ENCODE assay signal across 11 mouse cellular contexts in the genomic region with DNA sequence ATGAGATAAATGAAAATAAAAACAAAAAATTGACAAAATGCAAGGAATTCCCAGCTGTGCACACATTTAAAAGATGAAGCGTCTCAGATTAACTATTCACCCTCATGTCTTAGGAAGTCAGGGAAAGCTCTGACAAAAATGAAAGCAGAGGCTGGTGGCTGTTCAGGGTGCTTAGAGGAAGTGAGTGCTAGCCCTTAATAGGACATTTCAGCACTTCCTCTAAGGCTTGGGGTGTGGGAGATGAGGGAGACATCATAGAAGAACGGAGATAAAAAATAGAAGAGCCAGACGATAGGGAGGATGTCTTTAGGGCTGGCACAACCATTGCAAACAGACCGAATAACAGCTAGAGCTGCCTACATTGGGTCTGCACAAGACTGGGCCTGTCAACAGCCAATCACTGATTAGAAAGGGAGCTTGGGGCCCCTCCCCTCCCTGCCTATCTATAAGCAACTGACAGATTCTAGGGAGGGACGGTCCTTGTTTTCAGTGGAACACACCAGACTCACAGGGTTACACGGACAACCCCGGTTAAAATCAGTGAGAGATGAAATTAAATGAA. TPM values are rescaled to one million over a fixed set of nuclear protein-coding genes. Genes with fewer than 3 reads are reported as not detected.
DNase-seq lines count a peak whose midpoint lies in the region; ATAC-seq and TF ChIP-seq lines count a peak whose summit lies in the region.
"Had no signal": no experiment of that assay in that cellular context is flagged by ENCODE, and none has a peak within 500 bp of the region (broad histone marks: within the 10 kb centered on the region; RNA-seq: fewer than 3 reads in every experiment).

No protein-coding gene starts in this region.

- TF ChIP-seq EP300 in heart, adult 2 months (IDR thresholded peaks at IDR 0.05; ENCODE audit: insufficient read depth, low read depth, low read length), result no peak

- no peaks in the 10 kb centered on the region for H3K79me2 ChIP-seq in heart, adult 2 months (replicated peaks; ENCODE audit: control insufficient read depth, insufficient read depth, low read length)

- no peak overlapping the region for H3K27ac ChIP-seq in heart, embryonic 15.5 days
- H3K27ac ChIP-seq in heart, adult 2 months, result no peak overlapping the region
- H3K27ac ChIP-seq in midbrain, embryonic 15.5 days, result no peak overlapping the region
- H3K27ac ChIP-seq in midbrain, embryonic 16.5 days (ENCODE audit: low read length), result no peak overlapping the region
- H3K27ac ChIP-seq in forebrain, embryonic 15.5 days (replicated peaks), result no peak overlapping the region
- H3K27ac ChIP-seq in neural tube, embryonic 14.5 days (ENCODE audit: low read depth, low read length), result no peak overlapping the region

- peaks cover 4% of the 10 kb centered on the region for H3K4me1 ChIP-seq in heart, embryonic 15.5 days (replicated peaks)
- H3K4me1 ChIP-seq in heart, adult 2 months (ENCODE audit: control insufficient read depth, insufficient read depth, low read length), result no peaks in the 10 kb centered on the region
- no peaks in the 10 kb centered on the region for H3K4me1 ChIP-seq in midbrain, embryonic 15.5 days
- no peaks in the 10 kb centered on the region for H3K4me1 ChIP-seq in midbrain, embryonic 16.5 days (ENCODE audit: control insufficient read depth, insufficient read depth, low read length)
- no peaks in the 10 kb centered on the region for H3K4me1 ChIP-seq in forebrain, embryonic 15.5 days
- H3K4me1 ChIP-seq in neural tube, embryonic 14.5 days (ENCODE audit: control insufficient read depth, insufficient read depth, low read length), result no peaks in the 10 kb centered on the region

- peak overlapping the region; percentile 21 for H3K4me3 ChIP-seq in heart, embryonic 15.5 days
- H3K4me3 ChIP-seq in heart, adult 2 months, result no peak overlapping the region
- H3K4me3 ChIP-seq in midbrain, embryonic 15.5 days, result no peak overlapping the region
- no peak overlapping the region for H3K4me3 ChIP-seq in midbrain, embryonic 16.5 days (ENCODE audit: low read depth, low read length)
- no peak overlapping the region for H3K4me3 ChIP-seq in forebrain, embryonic 15.5 days
- H3K4me3 ChIP-seq in neural tube, embryonic 14.5 days (ENCODE audit: low read depth, low read length), result no peak overlapping the region

- H3K4me2 ChIP-seq in heart, embryonic 15.5 days, result peak overlapping the region; percentile 48
- peak overlapping the region; percentile 13; the same call in 1 of the 2 replicates for H3K4me2 ChIP-seq in midbrain, embryonic 15.5 days
- no peak overlapping the region for H3K4me2 ChIP-seq in midbrain, embryonic 16.5 days (ENCODE audit: low read length)
- no peak overlapping the region for H3K4me2 ChIP-seq in forebrain, embryonic 15.5 days (replicated peaks)
- no peak overlapping the region for H3K4me2 ChIP-seq in neural tube, embryonic 14.5 days (ENCODE audit: low read depth, low read length)

- H3K27me3 ChIP-seq in heart, embryonic 15.5 days, result no peaks in the 10 kb centered on the region
- H3K27me3 ChIP-seq in heart, adult 2 months (ENCODE audit: control insufficient read depth, insufficient read depth, low read length), result no peaks in the 10 kb centered on the region
- H3K27me3 ChIP-seq in midbrain, embryonic 15.5 days (replicated peaks), result no peaks in the 10 kb centered on the region
- H3K27me3 ChIP-seq in midbrain, embryonic 16.5 days (ENCODE audit: control insufficient read depth, insufficient read depth, low read depth, low read length), result no peaks in the 10 kb centered on the region
- H3K27me3 ChIP-seq in forebrain, embryonic 15.5 days, result no peaks in the 10 kb centered on the region
- H3K27me3 ChIP-seq in neural tube, embryonic 14.5 days (ENCODE audit: control insufficient read depth, insufficient read depth, low read length), result no peaks in the 10 kb centered on the region

- no peak for TF ChIP-seq POLR2A in heart, adult 2 months (IDR thresholded peaks at IDR 0.05; ENCODE audit: insufficient read depth, low read depth, low read length)

- no peak overlapping the region for H3K9ac ChIP-seq in heart, embryonic 15.5 days
- H3K9ac ChIP-seq in heart, adult 2 months (ENCODE audit: low read depth, low read length), result no peak overlapping the region
- H3K9ac ChIP-seq in midbrain, embryonic 15.5 days, result no peak overlapping the region
- H3K9ac ChIP-seq in midbrain, embryonic 16.5 days (ENCODE audit: low read depth, low read length), result no peak overlapping the region
- no peak overlapping the region for H3K9ac ChIP-seq in forebrain, embryonic 15.5 days (replicated peaks)
- H3K9ac ChIP-seq in neural tube, embryonic 14.5 days (replicated peaks; ENCODE audit: low read depth, low read length), result no peak overlapping the region

- ATAC-seq in heart, embryonic 15.5 days (replicated peaks; ENCODE audit: insufficient number of reproducible peaks, insufficient read depth, low FRiP score, low read depth), result no peak
- ATAC-seq in midbrain, embryonic 15.5 days (replicated peaks), result peak; percentile 63; the same call in 1 of the 2 replicates
- no peak for ATAC-seq in midbrain, embryonic 16.5 days
- peak; percentile 46; the same call in 1 of the 2 replicates for ATAC-seq in forebrain, embryonic 15.5 days (replicated peaks)
- peak; percentile 86 for ATAC-seq in neural tube, embryonic 14.5 days (ENCODE audit: low read depth)

- H3K9me3 ChIP-seq in heart, embryonic 15.5 days (replicated peaks), result no peaks in the 10 kb centered on the region
- no peaks in the 10 kb centered on the region for H3K9me3 ChIP-seq in midbrain, embryonic 15.5 days
- no peaks in the 10 kb centered on the region for H3K9me3 ChIP-seq in midbrain, embryonic 16.5 days (replicated peaks; ENCODE audit: control insufficient read depth, low read length, poor library complexity, severe bottlenecking)
- no peaks in the 10 kb centered on the region for H3K9me3 ChIP-seq in forebrain, embryonic 15.5 days
- H3K9me3 ChIP-seq in neural tube, embryonic 14.5 days (ENCODE audit: control insufficient read depth, low read length), result no peaks in the 10 kb centered on the region

- no peak for TF ChIP-seq CTCF in heart, adult 2 months (IDR thresholded peaks at IDR 0.05)

- 24% methylated on average over 7 of the region's 7 CpGs for WGBS in heart, embryonic 15.5 days
- 24% methylated on average over 7 of the region's 7 CpGs for WGBS in heart, adult 2 months
- 60% methylated on average over 7 of the region's 7 CpGs for whole genome bisulfite sequencing in midbrain, embryonic 15.5 days
- WGBS in midbrain, embryonic 16.5 days, result 54% methylated on average over 7 of the region's 7 CpGs
- WGBS in forebrain, embryonic 15.5 days, result 69% methylated on average over 7 of the region's 7 CpGs
- WGBS in neural tube, embryonic 14.5 days, result 63% methylated on average over 7 of the region's 7 CpGs

- intact Hi-C loops in heart, adult 2 months (cut with DNase I), result loop anchor here (5.0 kb wide), 1 partner anchor 194 kb away; no protein-coding TSS in a partner anchor

- H3K36me3 ChIP-seq in heart, embryonic 15.5 days, result no peaks in the 10 kb centered on the region
- no peaks in the 10 kb centered on the region for H3K36me3 ChIP-seq in heart, adult 2 months (ENCODE audit: control insufficient read depth, insufficient read depth, low read length)
- no peaks in the 10 kb centered on the region for H3K36me3 ChIP-seq in midbrain, embryonic 15.5 days (replicated peaks)
- H3K36me3 ChIP-seq in midbrain, embryonic 16.5 days (ENCODE audit: control insufficient read depth, insufficient read depth, low read length), result no peaks in the 10 kb centered on the region
- no peaks in the 10 kb centered on the region for H3K36me3 ChIP-seq in forebrain, embryonic 15.5 days
- H3K36me3 ChIP-seq in neural tube, embryonic 14.5 days (ENCODE audit: control insufficient read depth, insufficient read depth, low read length), result no peaks in the 10 kb centered on the region

- no peak for DNase-seq in heart, adult 2 months
- DNase-seq in adrenal gland, postnatal 10 days, result no peak
- DNase-seq: embryo, embryonic 11 days; spleen, adult 18-20 months had no signal

RNA-seq across cellular contexts. Expression of gene Glb1l2, which starts 22.8 kb away (rescaled TPM):
- 1.2 and 1.8 TPM in 2 replicates for polyA plus RNA-seq in heart, embryonic 15.5 days (2015; fragmentation: Nextera tagmentation; extraction: Ambion mirVana)
- total RNA-seq in heart, adult 2 months (2021), result under 1 TPM; 0.39 to 0.86 TPM
- polyA plus RNA-seq in heart, adult 2 months (2012; rRNA removed), result 2.2 and 2.6 TPM in 2 replicates
- 2.0 and 2.9 TPM in 2 replicates for polyA plus RNA-seq in midbrain, embryonic 15.5 days (2015; fragmentation: Nextera tagmentation; extraction: Ambion mirVana)
- 3.1 and 3.6 TPM in 2 replicates for polyA plus RNA-seq in midbrain, embryonic 16.5 days (2015; fragmentation: Nextera tagmentation; extraction: Ambion mirVana)
- 2.1 and 2.2 TPM in 2 replicates for polyA plus RNA-seq in forebrain, embryonic 15.5 days (2015; fragmentation: Nextera tagmentation; extraction: Ambion mirVana)
- polyA plus RNA-seq in neural tube, embryonic 14.5 days (2014; fragmentation: Nextera tagmentation; extraction: Ambion mirVana), result 1.9 and 3.2 TPM in 2 replicates
- 10 to 100 TPM; 12.9 to 13.1 TPM for total RNA-seq in adrenal gland, postnatal 10 days (2021)
- total RNA-seq: neutrophil, adult 5-6 weeks had no signal

RNA-seq across cellular contexts. Expression of gene B3gat1, which starts 50.0 kb away (rescaled TPM):
- 0.19 TPM in 1 of 2 replicates, not detected in the other for polyA plus RNA-seq in heart, embryonic 15.5 days (2015; fragmentation: Nextera tagmentation; extraction: Ambion mirVana)
- not detected for total RNA-seq in heart, adult 2 months (2021)
- polyA plus RNA-seq in heart, adult 2 months (2012; rRNA removed), result not detected in 2 replicates
- 44.6 and 45.7 TPM in 2 replicates for polyA plus RNA-seq in midbrain, embryonic 15.5 days (2015; fragmentation: Nextera tagmentation; extraction: Ambion mirVana)
- 40.7 and 41.5 TPM in 2 replicates for polyA plus RNA-seq in midbrain, embryonic 16.5 days (2015; fragmentation: Nextera tagmentation; extraction: Ambion mirVana)
- 33.7 and 37.2 TPM in 2 replicates for polyA plus RNA-seq in forebrain, embryonic 15.5 days (2015; fragmentation: Nextera tagmentation; extraction: Ambion mirVana)
- 51.9 and 63.4 TPM in 2 replicates for polyA plus RNA-seq in neural tube, embryonic 14.5 days (2014; fragmentation: Nextera tagmentation; extraction: Ambion mirVana)
- 1 to 10 TPM; 1.3 to 3.0 TPM for total RNA-seq in adrenal gland, postnatal 10 days (2021)
- total RNA-seq: neutrophil, adult 5-6 weeks had no signal
- polyA plus RNA-seq: large intestine, adult 2 months had no signal

Comparison
In these comparisons a context has a peak if more than half of its experiments do, and no peak if none do; other contexts are left out.
1. ATAC-seq: peak in midbrain, embryonic 15.5 days (single experiment), forebrain, embryonic 15.5 days (single experiment) and neural tube, embryonic 14.5 days (single experiment); none in heart, embryonic 15.5 days (single experiment) and midbrain, embryonic 16.5 days (single experiment).
2. H3K4me2 ChIP-seq: peak in heart, embryonic 15.5 days (single experiment) and midbrain, embryonic 15.5 days (single experiment); none in midbrain, embryonic 16.5 days (single experiment), forebrain, embryonic 15.5 days (single experiment) and neural tube, embryonic 14.5 days (single experiment).
3. RNA of gene B3gat1, which starts 50.0 kb away (polyA plus RNA-seq): 51.9 to 63.4 TPM in neural tube, embryonic 14.5 days, 44.6 to 45.7 TPM in midbrain, embryonic 15.5 days, 40.7 to 41.5 TPM in midbrain, embryonic 16.5 days and 33.7 to 37.2 TPM in forebrain, embryonic 15.5 days; 0.19 TPM in heart, embryonic 15.5 days and not detected in heart, adult 2 months; every median in the first group is over 10 times any median in the second.